Mouse (Mus musculus): ENCODE results near the gene Gm20594. TPM values are rescaled to one million over a fixed set of nuclear protein-coding genes. Genes with fewer than 3 reads are reported as not detected.

Gene Gm20594
- total RNA-seq (2022): not detected

DNA sequence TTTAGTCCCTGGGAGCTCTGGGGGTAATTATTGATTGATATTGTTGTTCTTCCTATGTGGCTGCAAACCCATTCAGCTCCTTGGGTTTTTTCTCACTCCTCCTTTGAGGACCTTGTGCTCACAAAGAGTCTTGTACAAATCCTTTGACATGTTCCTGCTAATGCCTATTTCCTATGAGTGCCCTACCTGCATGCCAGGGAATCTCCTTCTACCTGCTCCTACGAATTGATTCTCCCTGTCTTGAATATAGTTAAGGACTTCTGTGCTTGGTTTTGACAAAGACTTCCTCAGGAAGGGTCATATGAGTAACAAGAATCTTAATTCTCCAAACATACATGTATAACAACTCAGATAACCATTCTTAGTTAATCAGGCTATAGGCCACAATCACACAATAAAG, at the start of gene Gm20594:
TSS of gene Gm20594 (plus strand) at position 301 of the 400 bp plus-strand sequence.
- no peak for DNase-seq

DNA sequence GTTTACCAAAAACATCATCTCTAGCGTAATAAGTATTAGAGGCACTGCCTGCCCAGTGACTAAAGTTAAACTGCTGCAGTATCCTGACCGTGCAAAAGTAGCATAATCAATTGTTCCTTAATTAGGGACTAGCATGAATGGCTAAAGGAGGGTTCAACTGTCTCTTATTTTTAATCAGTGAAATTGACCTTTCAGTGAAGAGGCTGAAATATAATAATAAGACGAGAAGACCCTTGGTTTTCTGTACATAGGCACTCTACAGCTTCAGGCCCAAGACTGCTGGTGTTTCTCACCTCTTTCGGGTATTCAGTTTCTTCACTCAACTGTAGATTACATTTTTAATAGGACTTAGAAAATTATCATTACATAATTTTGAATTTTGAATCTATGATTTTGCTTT, 398 bp downstream of the Gm20594 start:
- DNase-seq: no peak

DNA sequence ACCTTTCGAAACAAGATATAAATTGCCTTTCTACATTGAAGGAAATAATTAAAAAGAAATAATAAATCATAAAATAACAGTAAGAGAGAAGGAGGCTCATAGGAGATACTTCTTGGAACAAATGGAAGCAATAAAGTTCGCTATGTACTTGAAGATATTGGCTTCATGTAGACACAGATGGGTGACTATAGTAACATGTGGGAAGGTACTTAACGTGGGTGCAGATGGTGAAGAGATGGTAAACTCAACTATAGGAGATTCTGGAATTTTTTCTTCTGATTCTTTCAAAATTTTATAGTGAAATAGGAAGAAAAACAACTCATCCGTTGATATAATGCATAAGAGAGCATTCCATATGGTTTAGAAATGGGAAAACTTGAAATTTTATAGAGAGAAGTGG, 16.1 kb downstream of the Gm20594 start:
- DNase-seq: no peak

DNA sequence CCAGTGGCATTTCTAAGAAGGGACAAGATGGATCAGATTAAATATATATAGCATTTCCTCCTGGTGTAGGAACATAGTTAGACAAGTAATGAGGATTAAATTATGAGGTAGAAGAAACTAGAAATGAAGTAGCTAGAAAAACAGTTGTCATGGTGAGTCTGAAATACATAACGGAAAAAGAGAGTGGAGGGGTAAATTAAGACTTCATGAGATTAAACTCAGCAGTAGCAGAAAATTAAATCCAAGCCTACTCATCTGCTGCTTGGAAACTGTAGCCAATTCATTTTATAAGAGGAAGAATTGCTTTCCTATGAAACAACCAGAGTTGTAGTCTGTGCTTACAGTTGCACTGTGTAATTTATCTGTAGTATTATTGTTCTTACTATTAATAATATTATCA, 29.1 kb downstream of the Gm20594 start:
- DNase-seq: no peak

Other genes starting within 250 kb of the Gm20594 start
- 1 to 10 TPM; 4.6 to 7.8 (median 6.7) TPM for gene Lrrtm4, start 201.0 kb downstream of the Gm20594 start, total RNA-seq (2022)

All from adrenal gland, adult 8-10 months (tissue).